Mouse (Mus musculus): Measurements from ENCODE around the gene AC129217.1.
"Not testable (repeated sequence)": the region's sequence is repeated elsewhere in the genome, so short reads cannot be mapped to it uniquely, and the experiment has no call there.

AC129217.1 gene

GRCm38 (mm10) chr19:8831262-8831661 lies 1.7 kb downstream of the AC129217.1 start:
- no peak for DNase-seq

- DNase-seq: no peak
Observed at GRCm38 (mm10) chr19:8832971-8833370, 3.4 kb downstream of the AC129217.1 start.

- DNase-seq: not testable (repeated sequence)
Observed at GRCm38 (mm10) chr19:8836327-8836726, 6.8 kb downstream of the AC129217.1 start.

- peak; percentile 90 for DNase-seq
Observed at GRCm38 (mm10) chr19:8837251-8837791, 7.7 kb downstream of the AC129217.1 start, which contains the start of gene Bscl2. Gene Bscl2 (plus strand): TSS chr19:8837467.

DNA sequence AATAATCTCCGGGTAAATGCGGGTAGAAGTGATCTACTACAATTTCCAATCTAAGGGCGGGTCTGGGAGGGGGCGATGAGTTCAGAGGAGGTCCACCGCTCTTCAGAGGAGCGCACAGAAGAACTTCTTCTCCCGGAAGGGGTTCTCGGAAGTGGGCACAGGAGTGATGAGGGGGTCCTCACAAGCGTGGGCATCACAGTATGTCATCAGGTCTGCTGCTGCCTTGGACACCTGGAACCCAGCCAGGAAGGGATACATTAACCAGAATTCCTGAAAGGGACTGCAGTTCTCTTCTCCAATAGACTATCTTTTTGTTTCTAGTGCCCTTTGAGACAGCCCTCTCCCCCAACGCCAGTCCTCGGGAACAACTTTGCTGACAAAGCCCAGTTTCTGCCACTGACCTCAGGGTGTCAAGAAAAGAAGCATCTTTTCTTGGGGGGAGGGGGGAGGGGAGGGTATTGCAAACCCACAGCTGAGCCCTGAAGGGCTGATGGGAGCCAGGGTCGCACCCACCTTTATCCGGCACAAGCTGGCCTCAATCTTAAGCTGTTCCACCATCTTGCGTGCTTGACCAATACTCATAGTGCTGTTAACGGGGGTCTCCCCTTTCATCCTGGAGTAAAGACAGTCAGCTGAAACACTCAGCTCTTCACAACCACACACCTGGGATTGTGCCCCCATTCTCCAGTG lies 8.6 kb downstream of the AC129217.1 start:
- DNase-seq: peak; percentile 80

DNA sequence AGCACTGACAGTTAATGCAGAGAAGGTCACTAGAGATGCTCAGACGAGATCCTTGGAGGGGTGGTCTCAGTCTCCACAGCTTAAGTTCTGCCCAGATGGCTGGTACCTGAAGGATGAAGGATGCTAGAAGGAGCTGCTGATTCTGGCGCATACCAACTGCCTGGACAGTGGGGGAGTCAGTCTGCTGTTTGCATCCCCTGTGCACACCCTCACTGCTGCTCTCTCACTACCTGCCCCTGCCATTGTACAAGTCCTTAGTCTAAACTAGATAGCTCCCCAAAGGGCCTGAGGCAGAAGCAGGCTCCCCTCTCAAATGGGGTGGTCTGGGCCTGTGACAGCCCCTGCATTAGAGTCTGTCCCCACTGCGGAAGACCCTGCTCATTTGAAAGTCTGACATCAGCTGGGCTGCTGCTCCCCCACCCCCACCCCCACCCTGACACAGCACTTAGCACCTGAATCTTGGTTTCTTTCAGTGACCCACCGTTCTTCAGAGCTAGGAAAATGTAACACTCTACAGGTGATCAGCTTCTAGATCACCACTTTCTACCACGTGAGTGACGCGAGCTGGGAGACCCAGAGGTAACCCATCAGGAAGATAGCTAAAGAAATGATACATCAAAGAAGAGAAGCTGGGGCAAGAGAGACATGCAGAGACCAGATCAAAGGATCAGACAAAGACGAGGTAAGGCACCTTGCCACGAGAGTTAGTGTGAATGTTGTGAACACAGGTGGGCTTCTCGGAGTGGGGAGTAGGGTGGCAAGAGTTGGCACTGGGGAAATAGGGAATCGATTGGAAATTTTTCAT lies 9.7 kb downstream of the AC129217.1 start, which contains the start of gene Gng3:
Gene Gng3 (minus strand): TSS at position 92 of the 805 bp plus-strand sequence.
- DNase-seq: peak; percentile 95

DNA sequence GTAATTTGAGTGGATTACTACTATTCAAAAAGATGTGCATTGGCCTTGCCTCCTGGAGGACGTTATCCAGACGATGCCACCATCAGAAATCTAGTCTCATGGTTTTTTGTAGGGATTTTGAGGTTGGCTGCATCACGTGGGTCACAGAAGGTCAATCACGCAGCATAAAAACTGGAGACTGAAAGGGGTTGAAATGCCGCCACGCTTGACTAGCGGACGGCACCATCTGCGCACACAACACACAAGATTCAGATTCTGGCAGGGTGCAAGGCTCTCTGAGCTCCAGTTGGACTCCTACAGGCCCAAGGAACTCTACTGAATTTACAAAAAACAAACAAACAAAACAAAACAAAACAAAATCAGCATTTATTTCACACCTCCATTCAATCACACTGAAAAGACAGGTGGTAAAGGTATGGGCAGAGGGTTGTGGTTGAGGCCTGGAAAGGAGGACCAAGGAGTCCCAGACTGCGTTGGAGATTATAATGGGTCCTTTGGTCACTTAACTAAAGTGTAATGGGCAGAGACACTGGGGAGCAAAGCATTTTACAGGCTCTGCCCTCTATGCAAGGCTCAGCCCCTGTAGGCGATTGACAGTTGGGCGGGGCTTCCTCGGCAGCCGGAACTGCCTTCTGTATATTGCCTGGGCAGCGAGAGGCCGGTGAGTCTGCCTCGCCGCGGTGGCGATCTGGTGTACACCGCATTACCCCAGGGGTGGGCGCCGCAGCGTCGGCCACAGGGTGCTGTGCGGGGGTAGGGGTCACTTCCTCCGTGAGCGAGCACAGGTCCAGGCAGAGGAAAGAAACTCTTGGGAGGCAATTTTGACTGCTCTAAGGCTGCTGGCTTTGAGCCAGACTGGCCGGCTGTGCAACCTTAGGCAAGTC lies 10.6 kb downstream of the AC129217.1 start:
- DNase-seq: peak; percentile 90

- peak; percentile 69 for DNase-seq
Observed at GRCm38 (mm10) chr19:8841012-8841411, 11.4 kb downstream of the AC129217.1 start.

DNA sequence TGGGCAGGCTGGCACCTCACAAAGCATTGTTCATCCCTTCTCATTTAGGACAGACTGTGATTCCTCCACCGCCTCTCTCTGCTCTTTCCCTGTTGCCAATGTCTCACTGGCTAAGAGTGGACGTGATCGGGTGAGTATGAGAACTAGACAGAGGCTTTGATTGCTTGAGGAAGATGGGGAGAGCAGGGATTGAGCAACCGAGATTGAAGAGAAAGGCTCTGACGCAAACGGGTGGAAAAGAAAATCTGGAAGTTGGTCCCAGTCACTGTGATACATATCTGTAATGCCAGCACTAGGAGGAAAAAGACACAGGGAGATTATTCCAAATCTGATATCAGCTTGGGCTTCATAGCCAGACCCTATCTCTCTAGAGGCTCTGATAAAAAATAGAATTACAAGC lies 13.4 kb downstream of the AC129217.1 start:
- DNase-seq: no peak

DNA sequence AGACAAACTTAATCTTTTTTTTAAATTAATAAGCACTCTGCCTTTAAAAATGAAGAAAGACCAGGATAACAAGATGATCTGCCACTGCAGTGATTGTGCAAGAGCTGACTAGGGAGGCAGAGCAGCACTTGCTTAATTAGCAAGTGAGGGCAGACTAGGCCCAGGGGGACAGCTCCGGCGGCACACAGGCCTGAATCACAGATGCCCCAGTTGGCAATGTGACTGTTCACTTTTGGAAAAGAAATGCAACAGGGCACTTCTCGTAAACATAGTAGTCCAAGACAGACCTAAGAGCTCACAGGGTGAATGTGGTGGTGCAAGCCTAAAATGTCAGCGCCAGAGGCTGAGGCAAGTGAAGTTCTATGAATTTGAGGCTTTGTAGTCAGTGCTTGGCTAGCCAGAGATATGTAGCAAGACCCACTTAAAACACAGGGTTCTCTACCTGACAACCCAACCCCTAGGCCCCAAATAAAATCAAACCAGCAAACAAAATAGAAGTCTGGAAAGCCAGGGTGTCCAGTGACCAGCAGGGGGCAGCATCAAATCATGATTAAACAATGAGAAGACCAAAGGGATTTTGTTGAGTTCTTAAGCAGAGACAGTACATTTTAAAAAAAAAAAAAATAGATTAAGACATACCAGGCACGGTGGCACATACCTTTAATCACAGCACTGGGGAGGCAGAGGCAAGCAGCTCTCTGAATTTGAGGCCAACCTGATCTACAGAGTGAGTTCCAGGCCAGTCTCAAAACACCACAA lies 15.0 kb downstream of the AC129217.1 start:
- DNase-seq: peak; percentile 67

DNA sequence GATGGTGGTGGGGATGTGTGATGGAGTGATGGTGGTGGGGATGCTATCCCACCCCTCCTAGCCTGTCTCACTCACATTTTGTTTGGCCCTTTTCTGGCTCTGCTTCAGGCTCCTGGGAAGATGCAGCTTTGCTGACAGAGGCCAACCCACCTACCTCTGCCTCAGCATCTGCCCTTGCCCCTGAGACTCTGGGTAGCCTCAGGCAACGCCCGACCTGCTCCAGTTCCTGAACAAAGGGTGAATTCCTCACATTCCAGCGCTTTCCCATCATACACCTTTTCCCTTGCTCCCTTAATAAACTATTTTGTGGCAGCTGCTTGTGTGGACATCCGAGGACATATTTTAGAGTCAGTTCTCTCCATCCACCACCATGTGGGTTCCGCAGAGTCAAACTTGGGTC lies 18.8 kb downstream of the AC129217.1 start:
- no peak for DNase-seq

GRCm38 (mm10) chr19:8850402-8850901 lies 20.9 kb downstream of the AC129217.1 start, which contains the start of gene Lrrn4cl:
Gene Lrrn4cl (plus strand): TSS chr19:8850768.
- peak; percentile 34 for DNase-seq

DNA sequence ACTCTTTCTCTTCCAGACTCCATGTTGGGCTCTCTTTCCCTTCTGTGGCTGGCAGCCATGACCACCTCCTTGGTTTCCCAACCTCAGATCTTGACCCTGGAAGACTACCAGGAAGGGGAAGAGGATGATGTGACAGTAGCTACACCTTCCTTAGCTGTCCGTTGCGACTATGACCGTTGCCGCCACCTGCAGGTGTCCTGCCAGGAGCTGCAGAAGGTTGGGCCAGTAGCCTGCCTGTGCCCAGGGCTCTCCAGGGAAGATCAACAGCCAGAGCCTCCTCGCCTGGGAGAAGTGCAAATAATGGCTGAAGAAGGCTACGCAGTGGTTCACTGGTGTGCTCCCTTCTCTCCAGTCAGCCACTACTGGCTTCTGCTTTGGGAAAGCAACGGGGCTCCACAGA lies 22.1 kb downstream of the AC129217.1 start:
- peak; percentile 19 for DNase-seq

DNA sequence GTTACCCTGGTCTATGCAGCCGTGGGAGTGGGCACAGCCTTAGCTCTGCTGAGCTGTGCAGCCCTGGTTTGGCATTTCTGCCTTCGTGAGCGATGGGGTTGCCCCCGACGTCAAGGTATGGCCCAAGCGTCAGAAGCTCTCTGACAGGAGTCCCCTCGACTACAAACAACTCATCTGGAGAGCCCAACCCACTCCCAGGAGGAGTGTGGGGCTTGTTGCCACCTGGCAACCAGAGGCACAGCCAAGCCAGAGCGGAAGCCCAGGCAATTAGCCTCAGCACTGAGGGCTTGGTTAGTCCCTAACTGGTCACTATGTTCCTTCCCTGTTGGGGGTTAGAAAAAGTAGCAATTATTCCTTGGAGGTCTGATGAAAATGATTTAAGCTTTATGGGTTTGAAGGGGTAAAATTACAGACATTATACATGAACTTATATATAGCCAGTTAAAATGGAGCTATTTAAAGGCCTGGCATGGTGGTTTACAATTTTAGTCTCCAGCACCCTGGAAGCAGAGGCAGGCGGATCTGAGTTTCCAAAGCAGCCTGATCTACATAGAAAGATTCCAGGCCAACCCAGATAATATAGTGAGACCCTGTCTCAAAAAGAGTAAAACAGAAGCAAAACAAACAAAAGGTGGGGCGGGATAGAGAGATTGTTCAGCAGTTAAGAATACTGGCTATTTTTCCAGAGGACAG lies 22.8 kb downstream of the AC129217.1 start:
- peak; percentile 7 for DNase-seq

- DNase-seq: peak; percentile 1
Observed at GRCm38 (mm10) chr19:8853117-8853516, 23.5 kb downstream of the AC129217.1 start.

DNA sequence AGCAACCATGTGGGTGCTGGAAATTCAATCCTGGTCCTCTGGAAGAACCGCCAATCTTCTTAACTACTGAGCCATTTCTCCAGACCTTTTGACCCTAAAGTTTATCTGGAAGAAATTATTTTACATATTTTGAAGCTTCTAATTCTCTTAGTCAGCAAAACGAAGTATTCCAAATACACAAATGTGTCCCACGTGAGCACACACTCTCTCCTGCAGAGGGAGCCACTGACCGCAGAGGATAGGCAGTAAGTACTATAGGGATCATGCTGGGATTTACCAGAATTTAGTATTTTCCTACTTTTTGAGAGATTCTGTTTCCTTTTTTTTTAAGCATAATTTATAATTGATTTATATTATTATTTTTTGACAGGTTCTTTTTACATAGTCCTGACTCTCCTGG lies 28.1 kb downstream of the AC129217.1 start:
- DNase-seq: peak; percentile 27

DNA sequence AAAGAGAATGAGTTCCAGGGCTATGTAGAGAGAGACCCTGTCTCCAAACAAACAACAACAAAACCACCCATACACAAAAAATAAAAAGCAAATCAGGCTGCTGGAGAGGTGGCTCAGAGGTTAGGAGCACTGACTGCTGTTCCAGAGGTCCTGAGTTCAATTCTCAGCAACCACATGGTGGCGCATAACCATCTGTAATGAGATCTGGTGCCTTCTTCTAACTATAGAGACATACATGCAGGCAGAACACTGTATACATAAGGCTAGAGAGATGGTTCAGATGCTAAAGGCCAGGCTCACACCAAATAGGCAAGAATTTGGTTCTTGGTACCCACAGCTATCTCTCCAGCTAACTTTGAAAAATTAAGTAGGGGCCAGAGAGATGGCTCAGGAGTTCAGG lies 29.4 kb downstream of the AC129217.1 start:
- peak; percentile 1 for DNase-seq

DNA sequence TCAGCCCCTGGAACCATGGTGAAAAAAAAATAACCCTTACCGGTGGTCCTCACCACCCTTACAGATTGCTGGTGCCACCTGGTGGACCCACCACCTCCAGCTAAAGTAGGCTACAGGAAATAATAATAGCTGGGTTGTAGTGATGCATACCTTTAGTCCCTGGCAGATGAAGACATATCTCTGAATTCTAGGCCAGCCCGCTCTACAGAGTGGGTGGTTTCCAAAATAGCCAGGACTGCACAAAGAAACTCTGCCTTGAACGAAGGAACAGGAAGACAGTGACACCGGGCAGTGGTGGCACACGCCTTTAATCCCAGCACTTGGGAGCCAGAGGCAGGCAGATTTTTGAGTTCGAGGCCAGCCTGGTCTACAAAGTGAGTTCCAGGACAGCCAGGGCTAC lies 34.7 kb downstream of the AC129217.1 start:
- peak; percentile 1 for DNase-seq

GRCm38 (mm10) chr19:8870381-8870780 lies 40.8 kb downstream of the AC129217.1 start:
- not testable (repeated sequence) for DNase-seq

GRCm38 (mm10) chr19:8870838-8871237 lies 41.3 kb downstream of the AC129217.1 start:
- DNase-seq: peak; percentile 35
